In the genomic region with DNA sequence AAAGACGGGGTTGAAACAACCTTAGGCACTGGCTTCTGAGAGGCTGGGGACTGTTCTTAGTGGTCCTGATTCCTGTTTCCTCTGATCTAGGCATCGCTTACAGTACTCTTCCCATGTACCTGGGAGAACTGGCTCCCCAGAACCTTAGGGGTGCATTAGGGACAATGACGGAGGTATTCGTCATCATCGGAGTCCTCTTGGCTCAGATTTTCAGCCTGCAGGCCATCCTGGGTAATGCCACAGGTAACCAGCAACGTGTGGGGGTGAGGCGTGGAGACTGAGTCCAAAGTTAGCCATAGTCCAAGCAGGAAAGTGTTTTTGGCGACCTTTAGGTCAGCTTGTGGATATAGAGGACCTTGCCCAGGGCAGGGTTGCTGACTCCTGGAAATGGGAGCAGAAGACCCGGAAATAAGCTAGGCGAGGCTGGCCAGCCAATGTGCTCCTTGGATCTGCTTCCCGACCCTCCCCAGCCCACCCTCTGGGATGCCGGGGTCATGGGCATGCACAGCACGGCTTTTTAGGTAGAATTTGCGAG, we compare ENCODE assay signal across 28 mouse cellular contexts. TPM values are rescaled to one million over a fixed set of nuclear protein-coding genes. Genes with fewer than 3 reads are reported as not detected.
DNase-seq lines count a peak whose midpoint lies in the region; ATAC-seq and TF ChIP-seq lines count a peak whose summit lies in the region.
"Had no signal": no experiment of that assay in that cellular context is flagged by ENCODE, and none has a peak within 500 bp of the region (broad histone marks: within the 10 kb centered on the region; RNA-seq: fewer than 3 reads in every experiment).

No protein-coding gene starts in this region.

- no peak overlapping the region for H3K27ac ChIP-seq in layer of hippocampus, adult 2 months
- no peak overlapping the region for H3K27ac ChIP-seq in midbrain, embryonic 11.5 days (ENCODE audit: low read depth, low read length)
- H3K27ac ChIP-seq in midbrain, postnatal 0 days (ENCODE audit: low read depth, low read length) = no peak overlapping the region
- H3K27ac ChIP-seq: embryonic facial prominence, embryonic 15.5 days; gastrocnemius, adult 2 months; hindbrain, embryonic 10.5 days had no signal

- H3K4me1 ChIP-seq in midbrain, embryonic 11.5 days (ENCODE audit: control insufficient read depth, insufficient read depth, low read length) = no peaks in the 10 kb centered on the region
- no peaks in the 10 kb centered on the region for H3K4me1 ChIP-seq in midbrain, postnatal 0 days (ENCODE audit: insufficient read depth, low read length)
- H3K4me1 ChIP-seq: embryonic facial prominence, embryonic 15.5 days had no signal

- H3K9me3 ChIP-seq in midbrain, embryonic 11.5 days (ENCODE audit: control insufficient read depth, low read length) = no peaks in the 10 kb centered on the region
- no peaks in the 10 kb centered on the region for H3K9me3 ChIP-seq in midbrain, postnatal 0 days (ENCODE audit: low read length)
- H3K9me3 ChIP-seq: embryonic facial prominence, embryonic 15.5 days; hindbrain, embryonic 10.5 days had no signal

- H3K9ac ChIP-seq in midbrain, embryonic 11.5 days (ENCODE audit: low read length) = no peak overlapping the region
- no peak overlapping the region for H3K9ac ChIP-seq in midbrain, postnatal 0 days (replicated peaks; ENCODE audit: low read length, poor library complexity, severe bottlenecking)
- H3K9ac ChIP-seq: embryonic facial prominence, embryonic 15.5 days; heart, embryonic 12.5 days had no signal

- ATAC-seq in midbrain, embryonic 11.5 days (ENCODE audit: low FRiP score) = no peak
- no peak for ATAC-seq in midbrain, postnatal 0 days (ENCODE audit: low FRiP score)
- ATAC-seq: activated CD4-positive, CD25-positive, alpha-beta regulatory T cell, adult 4 months; forebrain, embryonic 14.5 days; Patski had no signal

- no peaks in the 10 kb centered on the region for H3K36me3 ChIP-seq in midbrain, embryonic 11.5 days (ENCODE audit: control insufficient read depth, insufficient read depth, low read length)
- H3K36me3 ChIP-seq in midbrain, postnatal 0 days (ENCODE audit: insufficient read depth, low read length) = no peaks in the 10 kb centered on the region
- H3K36me3 ChIP-seq: embryonic facial prominence, embryonic 15.5 days; forebrain, embryonic 10.5 days; heart, embryonic 12.5 days; hindbrain, embryonic 10.5 days had no signal

- peak; percentile 41 for DNase-seq in kidney, adult 11 months
- DNase-seq in kidney, adult 18-20 months = no peak
- no peak for DNase-seq in layer of hippocampus, adult 2 months (ENCODE audit: low spot score in 2 of 2)
- no peak for DNase-seq in layer of hippocampus, postnatal 25 days (ENCODE audit: extremely low spot score in 1 of 2, low spot score in 1 of 2)
- DNase-seq in midbrain, embryonic 11.5 days (ENCODE audit: low spot score, missing footprints) = peak; percentile 73
- DNase-seq in midbrain, postnatal 0 days (ENCODE audit: low spot score) = no peak
- no peak for DNase-seq in embryo, embryonic 10 days (ENCODE audit: low spot score)
- DNase-seq: adrenal gland, postnatal 14 days; cerebellum, adult 2 months; cerebellum, postnatal 10 days; embryo, embryonic 11 days; gastrocnemius, adult 2 months; gastrocnemius, postnatal 25 days had no signal

- H3K4me3 ChIP-seq in layer of hippocampus, adult 2 months = no peak overlapping the region
- H3K4me3 ChIP-seq in midbrain, embryonic 11.5 days (ENCODE audit: low read depth, low read length) = no peak overlapping the region
- H3K4me3 ChIP-seq in midbrain, postnatal 0 days (ENCODE audit: low read depth, low read length) = no peak overlapping the region
- H3K4me3 ChIP-seq: embryonic facial prominence, embryonic 15.5 days; erythroblast, embryonic 14.5 days; forebrain, embryonic 10.5 days; gastrocnemius, adult 2 months; heart, embryonic 12.5 days; hindbrain, embryonic 10.5 days had no signal

- TF ChIP-seq CTCF in layer of hippocampus, adult 2 months (conservative IDR thresholded peaks at IDR 0.05) = 0 out of 2 replicates have a peak, but pooled peaks have one; percentile 9
- no peak for TF ChIP-seq CTCF in midbrain, postnatal 0 days (IDR thresholded peaks at IDR 0.05)

- H3K27me3 ChIP-seq in midbrain, embryonic 11.5 days (ENCODE audit: control insufficient read depth, insufficient read depth, low read length) = no peaks in the 10 kb centered on the region
- H3K27me3 ChIP-seq in midbrain, postnatal 0 days (ENCODE audit: insufficient read depth, low read length) = no peaks in the 10 kb centered on the region
- H3K27me3 ChIP-seq: embryonic facial prominence, embryonic 15.5 days; Patski had no signal

- no peak overlapping the region for H3K4me2 ChIP-seq in midbrain, embryonic 11.5 days
- H3K4me2 ChIP-seq in midbrain, postnatal 0 days (ENCODE audit: low read depth, low read length, poor library complexity, severe bottlenecking) = no peak overlapping the region
- H3K4me2 ChIP-seq: embryonic facial prominence, embryonic 15.5 days; heart, embryonic 12.5 days had no signal

- 65% methylated on average over 14 of the region's 14 CpGs for WGBS in midbrain, embryonic 11.5 days
- WGBS in midbrain, postnatal 0 days = 74% methylated on average over 14 of the region's 14 CpGs

RNA-seq across cellular contexts. Expression of a gene that starts 8.6 kb away (rescaled TPM):
- not detected for total RNA-seq in layer of hippocampus, adult 2 months (2021)
- not detected for total RNA-seq in layer of hippocampus, postnatal 25 days (2021)
- not detected in 2 replicates for polyA plus RNA-seq in midbrain, embryonic 11.5 days (2014; fragmentation: Nextera tagmentation; extraction: Ambion mirVana)
- total RNA-seq in midbrain, postnatal 0 days (2014; rRNA removed) = not detected in 2 replicates
- polyA plus RNA-seq in midbrain, postnatal 0 days (2015; fragmentation: Nextera tagmentation; extraction: Ambion mirVana) = not detected in 2 replicates
- total RNA-seq: adrenal gland, adult 18-20 months; adrenal gland, postnatal 14 days; gastrocnemius, adult 2 months; gastrocnemius, postnatal 25 days; granulocyte monocyte progenitor cell, adult 5-6 weeks; heart, adult 8-10 months; heart, postnatal 25 days had no signal
- polyA plus RNA-seq: activated CD4-positive, CD25-positive, alpha-beta regulatory T cell, adult 4 months; C2C12; cerebellum, adult 2 months; embryonic facial prominence, embryonic 11.5 days; embryonic facial prominence, embryonic 15.5 days; erythroblast, embryonic 14.5 days; forebrain, embryonic 10.5 days; forebrain, embryonic 14.5 days; heart, embryonic 12.5 days; heart, embryonic 16.5 days; hindbrain, embryonic 10.5 days; Patski had no signal

RNA-seq across cellular contexts. Expression of a gene that starts 38.3 kb away (rescaled TPM):
- 1 to 10 TPM; 4.6 to 5.5 TPM for total RNA-seq in layer of hippocampus, adult 2 months (2021)
- total RNA-seq in layer of hippocampus, postnatal 25 days (2021) = 1 to 10 TPM; 4.9 to 5.8 TPM
- polyA plus RNA-seq in midbrain, embryonic 11.5 days (2014; fragmentation: Nextera tagmentation; extraction: Ambion mirVana) = 1.1 and 1.6 TPM in 2 replicates
- total RNA-seq in midbrain, postnatal 0 days (2014; rRNA removed) = 1.5 and 4.3 TPM in 2 replicates
- polyA plus RNA-seq in midbrain, postnatal 0 days (2015; fragmentation: Nextera tagmentation; extraction: Ambion mirVana) = 2.1 and 3.2 TPM in 2 replicates
- total RNA-seq: gastrocnemius, adult 2 months; granulocyte monocyte progenitor cell, adult 5-6 weeks had no signal
- polyA plus RNA-seq: activated CD4-positive, CD25-positive, alpha-beta regulatory T cell, adult 4 months; C2C12; erythroblast, embryonic 14.5 days; Patski had no signal

RNA-seq across cellular contexts. Expression of a gene that starts 43.7 kb away (rescaled TPM):
- not detected for total RNA-seq in layer of hippocampus, adult 2 months (2021)
- total RNA-seq in layer of hippocampus, postnatal 25 days (2021) = not detected
- 0.25 TPM in 1 of 2 replicates, not detected in the other for polyA plus RNA-seq in midbrain, embryonic 11.5 days (2014; fragmentation: Nextera tagmentation; extraction: Ambion mirVana)
- total RNA-seq in midbrain, postnatal 0 days (2014; rRNA removed) = not detected in 2 replicates
- polyA plus RNA-seq in midbrain, postnatal 0 days (2015; fragmentation: Nextera tagmentation; extraction: Ambion mirVana) = not detected in 2 replicates
- total RNA-seq: gastrocnemius, adult 2 months; gastrocnemius, postnatal 25 days; granulocyte monocyte progenitor cell, adult 5-6 weeks; heart, postnatal 25 days had no signal
- polyA plus RNA-seq: activated CD4-positive, CD25-positive, alpha-beta regulatory T cell, adult 4 months; cerebellum, adult 2 months; erythroblast, embryonic 14.5 days; forebrain, embryonic 10.5 days; forebrain, embryonic 14.5 days; heart, embryonic 12.5 days; heart, embryonic 16.5 days; Patski had no signal

Comparison
In these comparisons a context has a peak if more than half of its experiments do, and no peak if none do; other contexts are left out.
1. DNase-seq: peak in kidney, adult 11 months (single experiment) and midbrain, embryonic 11.5 days (single experiment); none in kidney, adult 18-20 months (single experiment), layer of hippocampus, adult 2 months (0 of 2), layer of hippocampus, postnatal 25 days (0 of 2), midbrain, postnatal 0 days (single experiment) and embryo, embryonic 10 days (single experiment).